Mouse (Mus musculus) heart, adult 9 months (tissue): ENCODE data around the gene Lrrc20.
"Not testable (repeated sequence)": the region's sequence is repeated elsewhere in the genome, so short reads cannot be mapped to it uniquely, and the experiment has no call there.

Source experiments
- DNase-seq, 2 experiments: peaks; one replicate each; pipeline ENCODE4 v3.0.0; 2022; ENCODE audit warnings: low spot score in 2 of 2

Gene Lrrc20

DNA sequence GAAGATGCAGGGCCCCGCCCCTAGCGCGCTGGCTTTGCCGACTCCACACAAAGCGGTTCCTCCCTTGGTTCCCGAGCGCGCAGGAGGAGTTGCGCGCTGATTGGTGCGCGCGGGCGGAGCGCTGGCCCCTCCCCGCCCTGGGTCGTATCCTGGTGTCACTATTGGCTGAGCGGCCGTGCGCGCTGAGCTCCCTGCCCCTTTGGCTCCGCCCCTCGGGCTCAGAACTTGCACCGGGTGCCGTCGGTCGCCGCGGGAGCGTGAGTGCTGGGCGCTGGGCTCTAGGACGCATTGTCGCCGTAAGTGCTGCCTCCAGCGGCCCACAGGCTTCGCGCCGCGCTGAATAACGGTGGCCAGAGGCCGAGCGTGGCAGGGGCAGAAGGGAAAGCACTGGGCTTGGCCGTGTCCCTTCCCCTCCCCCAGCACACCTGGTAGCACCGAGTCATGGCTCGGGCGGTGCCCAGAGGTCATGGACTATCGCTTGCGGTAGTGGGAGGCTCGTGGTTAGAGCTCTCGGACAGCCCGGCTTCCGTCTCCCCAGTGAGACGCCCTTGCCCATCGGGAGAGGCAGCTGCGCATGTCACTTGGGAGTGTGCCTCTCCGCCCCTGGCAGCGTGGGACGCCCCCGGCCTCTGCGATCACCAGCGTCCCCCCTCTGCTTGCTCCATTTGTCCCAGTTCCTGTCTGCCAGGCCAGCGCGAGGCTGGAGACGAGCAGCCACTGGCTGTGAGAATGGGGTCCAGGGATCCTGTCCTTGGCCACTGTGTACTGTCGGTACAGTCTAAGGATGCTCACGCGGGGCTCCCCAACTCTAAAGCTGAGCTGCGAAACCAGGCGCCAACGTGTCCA lies at the start of gene Lrrc20:
Gene Lrrc20, plus strand, starts transcription at position 208 of the 846 bp plus-strand sequence.
- peak; percentile 94 to 95 for DNase-seq

DNA sequence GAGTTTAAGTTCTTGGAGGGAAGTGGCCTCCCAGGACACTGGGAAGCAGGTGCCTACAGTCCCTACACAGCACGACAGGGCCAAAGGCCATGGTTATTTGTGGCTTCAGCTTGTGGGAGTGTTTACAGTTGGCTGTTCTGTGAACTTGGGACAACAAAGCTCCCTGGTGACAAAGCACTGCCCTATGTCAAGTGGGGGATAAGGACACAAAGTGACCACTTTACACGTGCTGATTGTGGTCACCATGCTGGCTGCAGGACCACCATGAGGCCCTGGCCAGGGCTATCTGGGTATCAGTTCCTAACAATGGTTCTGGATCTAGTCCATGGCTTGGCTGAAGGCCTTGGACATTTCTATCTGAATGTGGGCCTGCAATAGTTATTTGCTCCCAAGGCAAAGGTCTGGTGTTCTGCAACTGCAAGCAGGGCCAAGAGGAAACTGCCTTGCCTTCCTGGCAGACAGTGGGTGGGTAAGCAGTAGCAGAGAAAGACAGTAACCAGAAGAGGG lies 49.3 kb upstream of the Lrrc20 start:
- peak; percentile 82 to 86 for DNase-seq

- no peak for DNase-seq
Measured at GRCm38 (mm10) chr10:61427951-61428350, 47.6 kb upstream of the Lrrc20 start.

- no peak for DNase-seq
Measured at GRCm38 (mm10) chr10:61428416-61428815, 47.2 kb upstream of the Lrrc20 start.

DNA sequence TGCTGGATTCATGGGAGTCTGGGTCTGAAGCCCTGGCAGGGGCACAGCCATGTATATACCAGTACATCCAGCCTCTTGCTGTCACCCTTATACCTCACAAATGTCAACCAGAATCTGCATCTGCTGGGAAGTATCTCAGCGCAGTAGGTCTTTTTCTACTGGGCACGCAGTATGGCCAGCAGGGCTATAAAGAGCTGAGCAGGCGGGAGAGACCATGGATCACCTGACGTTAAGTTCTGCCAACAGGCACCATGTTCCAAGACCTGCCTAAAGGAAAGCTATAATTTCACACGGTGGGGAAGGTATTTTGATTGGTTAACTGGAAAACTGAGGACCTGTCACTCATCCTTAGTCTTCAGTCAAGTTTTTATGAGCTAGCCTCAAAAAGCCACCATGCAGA lies 46.6 kb upstream of the Lrrc20 start:
- DNase-seq = no peak

DNA sequence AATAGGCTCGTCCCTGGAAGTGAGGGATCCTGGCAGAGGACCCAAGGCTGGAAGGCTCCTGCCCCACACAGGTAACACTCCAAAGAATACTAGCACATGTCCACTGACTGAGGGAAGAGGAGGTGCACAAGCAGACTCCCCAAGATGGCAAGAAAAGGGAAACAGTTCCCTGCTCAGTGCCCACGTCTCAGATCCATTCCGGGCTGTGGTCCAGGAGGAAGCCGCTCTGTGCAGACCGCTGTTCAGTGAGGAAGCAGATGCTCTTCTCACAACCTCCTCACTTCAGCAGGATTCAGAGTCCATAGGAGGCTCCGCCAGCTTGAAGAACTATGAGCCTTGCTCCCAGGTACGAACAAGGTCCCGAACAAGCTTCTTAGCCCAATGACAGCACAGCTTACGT lies 44.2 kb upstream of the Lrrc20 start:
- DNase-seq = no peak

DNA sequence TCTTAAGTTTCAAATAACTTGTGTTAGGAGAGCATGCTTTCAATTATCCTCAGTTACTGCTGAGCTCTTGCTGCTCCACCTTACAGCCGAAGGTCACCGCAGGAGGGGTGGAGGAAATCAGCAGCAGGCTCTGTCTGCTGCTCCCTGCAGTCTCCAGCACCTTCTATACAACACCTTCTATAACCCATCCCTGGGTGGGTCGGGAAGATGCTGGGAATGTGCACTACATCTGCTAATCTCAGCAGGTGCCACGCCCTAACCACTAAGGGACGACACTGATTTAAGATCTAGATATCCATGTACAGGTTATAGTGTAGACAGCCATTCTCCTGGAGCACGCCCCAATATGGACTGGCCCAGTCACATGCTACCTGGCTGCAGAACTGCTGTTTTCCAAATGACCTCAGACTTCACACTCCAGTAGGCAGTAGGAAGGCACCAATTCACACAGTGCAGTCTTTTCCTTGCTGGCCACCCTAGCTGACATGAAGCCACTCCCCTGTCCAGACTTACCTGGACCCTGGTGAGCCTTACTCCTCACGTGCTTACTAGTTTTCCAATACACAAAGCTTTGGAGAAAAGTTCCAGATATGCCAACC lies 35.3 kb upstream of the Lrrc20 start:
- no peak for DNase-seq

DNA sequence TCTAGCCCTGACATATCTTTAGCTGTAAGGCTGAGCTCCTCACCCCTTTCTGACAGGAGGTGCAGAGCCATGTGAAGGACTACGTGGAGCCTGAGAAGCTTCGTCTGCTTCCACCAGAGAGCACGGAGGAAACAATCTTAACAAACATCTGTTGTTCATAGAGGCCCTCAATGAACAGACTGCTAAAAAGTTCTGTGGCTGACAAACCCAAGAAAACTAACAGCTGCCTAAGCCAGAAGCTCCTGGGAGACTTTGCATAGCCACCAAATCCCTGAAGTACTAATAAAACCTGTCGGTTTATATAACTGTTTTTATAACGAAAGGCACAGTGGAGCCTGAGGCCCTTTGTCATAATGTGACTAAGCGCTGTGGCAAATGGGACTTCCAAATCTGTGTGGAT lies 32.1 kb upstream of the Lrrc20 start:
- DNase-seq = no peak

- DNase-seq = no peak
Measured at GRCm38 (mm10) chr10:61443876-61444275, 31.7 kb upstream of the Lrrc20 start.

DNA sequence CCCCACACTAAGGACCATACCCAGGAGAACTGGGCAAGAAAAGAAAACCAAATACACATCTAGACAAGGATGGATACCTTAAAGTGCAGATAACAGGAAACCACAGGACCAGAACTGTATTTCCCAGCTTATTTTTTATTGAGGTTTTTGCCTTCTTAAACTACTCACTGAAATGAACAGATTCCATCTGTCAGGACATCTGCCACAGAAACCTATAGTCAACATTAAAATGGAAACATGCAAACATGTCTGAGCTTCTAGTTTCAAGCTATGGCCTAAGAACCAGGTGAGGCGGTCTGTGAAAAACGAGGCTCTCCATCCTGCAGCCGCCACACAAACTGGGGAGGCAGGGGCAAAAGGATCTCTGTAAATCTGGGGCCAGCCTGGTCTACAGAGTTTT lies 30.6 kb upstream of the Lrrc20 start:
- no peak for DNase-seq

- no peak for DNase-seq
Measured at GRCm38 (mm10) chr10:61447581-61448353, 27.8 kb upstream of the Lrrc20 start.

GRCm38 (mm10) chr10:61448834-61449233 lies 26.8 kb upstream of the Lrrc20 start:
- no peak for DNase-seq

- peak in 1 of 2 experiments; percentile 47 for DNase-seq
Measured at GRCm38 (mm10) chr10:61451463-61451930, 24.1 kb upstream of the Lrrc20 start.

GRCm38 (mm10) chr10:61451931-61452617 lies 23.5 kb upstream of the Lrrc20 start:
- peak in 1 of 2 experiments; percentile 36 for DNase-seq

DNA sequence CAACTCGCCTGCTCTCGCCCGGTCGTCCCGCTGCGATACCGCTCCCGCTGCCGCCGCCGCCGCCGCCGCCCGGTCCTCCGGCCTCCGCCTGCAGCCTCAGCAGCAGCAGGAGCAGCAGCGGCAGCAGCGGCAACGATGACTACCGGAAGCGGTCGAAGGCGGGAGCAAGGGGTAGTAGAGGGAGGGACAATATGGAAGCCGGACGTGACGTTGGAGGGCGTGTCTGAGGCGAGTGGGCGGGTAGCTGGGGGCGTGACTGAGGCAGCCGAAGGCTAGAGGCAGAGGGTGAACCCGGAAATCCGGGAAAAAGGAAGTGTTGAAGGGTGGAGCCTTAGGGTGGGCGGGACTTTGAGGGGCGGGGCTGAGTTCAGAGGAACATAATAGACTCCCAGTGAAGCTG lies 23.0 kb upstream of the Lrrc20 start, which contains the start of gene Eif4ebp2:
Gene Eif4ebp2, minus strand, starts transcription at position 17 of the 400 bp plus-strand sequence.
- DNase-seq = peak; percentile 98 to 99

DNA sequence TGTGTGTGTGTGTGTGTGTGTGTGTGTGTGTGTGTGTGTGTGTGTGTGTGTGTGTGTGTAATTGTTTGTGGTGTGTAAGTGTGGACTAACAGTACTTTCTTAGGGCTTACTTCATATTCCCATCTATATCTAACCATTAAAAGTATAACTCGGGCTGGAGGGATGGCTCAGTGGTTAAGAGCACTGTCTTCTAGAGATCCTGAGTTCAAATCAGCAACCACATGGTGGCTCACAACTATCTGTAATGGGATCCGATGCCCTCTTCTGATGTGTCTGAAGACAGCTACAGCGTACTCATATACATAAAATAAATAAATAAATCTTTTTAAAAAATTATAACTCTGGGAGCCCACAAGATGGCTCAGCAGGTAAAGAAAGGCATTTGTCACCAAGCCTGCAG lies 22.4 kb upstream of the Lrrc20 start:
- not testable (repeated sequence) for DNase-seq

DNA sequence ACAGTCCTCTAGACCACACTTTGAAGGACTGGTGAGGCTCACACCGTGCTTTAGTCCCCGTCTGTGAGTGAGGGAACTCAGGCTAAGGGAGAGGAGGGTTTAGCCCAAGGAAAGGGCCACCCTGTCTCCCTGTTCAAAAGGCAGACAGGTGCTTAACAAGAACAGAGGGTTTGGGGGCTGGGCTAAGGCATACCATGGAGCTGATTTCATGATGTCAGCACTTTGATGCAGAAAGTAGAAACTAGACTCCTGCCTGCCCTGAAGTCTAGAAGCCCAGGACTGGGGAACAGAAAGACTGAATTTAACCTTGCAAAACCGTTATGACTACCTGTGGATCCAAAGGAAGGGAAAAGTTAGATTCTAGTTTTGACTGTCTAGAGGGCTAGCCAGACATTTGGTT lies 18.4 kb upstream of the Lrrc20 start:
- no peak for DNase-seq

- DNase-seq = no peak
Measured at GRCm38 (mm10) chr10:61465009-61465408, 10.6 kb upstream of the Lrrc20 start.

DNA sequence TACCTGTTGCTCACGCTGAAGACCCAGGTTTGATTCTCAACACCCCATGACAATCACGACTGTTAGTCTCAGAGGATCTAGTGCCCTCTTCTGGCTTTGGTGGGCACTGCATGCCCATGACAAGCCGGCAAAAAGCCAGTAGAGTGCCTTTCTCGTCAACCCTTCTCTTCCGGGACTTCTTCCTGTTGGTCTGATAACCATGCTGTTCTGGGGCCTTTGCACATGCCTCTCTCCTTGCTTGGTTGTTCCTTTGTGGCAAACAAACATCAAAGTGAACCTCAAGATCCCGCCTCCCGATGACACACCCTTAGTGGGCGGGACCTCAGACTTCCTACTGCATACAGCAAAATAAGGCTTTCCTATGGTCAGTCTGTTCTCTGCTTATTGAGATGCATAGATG lies 9.4 kb upstream of the Lrrc20 start:
- no peak for DNase-seq

GRCm38 (mm10) chr10:61466873-61467272 lies 8.7 kb upstream of the Lrrc20 start:
- no peak for DNase-seq

GRCm38 (mm10) chr10:61468900-61469299 lies 6.7 kb upstream of the Lrrc20 start:
- no peak for DNase-seq
